Mouse (Mus musculus) liver, postnatal 0 days (tissue): ENCODE measurements around the gene Klhl26. TPM values are rescaled to one million over a fixed set of nuclear protein-coding genes. Genes with fewer than 3 reads are reported as not detected.

ENCODE experiments used
- ATAC-seq: fragments of 200-750 bp; cut with Nextera tagmentation; 2 replicates; pipeline ENCODE4 v1.8.0; 2017; ENCODE audit warnings: mild to moderate bottlenecking, moderate library complexity
- DNase-seq: peaks from one replicate; pipeline ENCODE4 v3.0.0-alpha.2; 2016
- H3K27ac ChIP-seq: fragments of 300-500 bp; sonication (generic); 2 replicates; pipeline ENCODE4 v1.5.1; 2014; ENCODE audit warnings: antibody characterized with exemption, moderate library complexity, mild to moderate bottlenecking, low read depth
- H3K27me3 ChIP-seq: fragments of 300-500 bp; sonication (generic); 2 replicates; pipeline ENCODE4 v1.6.1; 2014; ENCODE audit warnings: low read length, control low read depth, mixed read lengths; ENCODE audit not compliant: insufficient read depth
- H3K36me3 ChIP-seq: fragments of 300-500 bp; sonication (generic); replicated peaks from 2 replicates; pipeline ENCODE4 v1.6.1; 2014; ENCODE audit warnings: mild to moderate bottlenecking, control low read depth, low read length, moderate library complexity, mixed read lengths; ENCODE audit not compliant: insufficient read depth
- H3K4me1 ChIP-seq: fragments of 300-500 bp; sonication (generic); 2 replicates; pipeline ENCODE4 v1.6.1; 2014; ENCODE audit warnings: antibody characterized with exemption, mild to moderate bottlenecking, control low read depth; ENCODE audit not compliant: insufficient read depth
- H3K4me2 ChIP-seq: fragments of 300-500 bp; sonication (generic); 2 replicates; pipeline ENCODE4 v1.6.1; 2014; ENCODE audit warnings: low read depth, mild to moderate bottlenecking, low read length, moderate library complexity, mixed read lengths
- H3K4me3 ChIP-seq: fragments of 300-500 bp; sonication (generic); 2 replicates; pipeline ENCODE4 v1.5.1; 2014; ENCODE audit warnings: low read depth, low read length
- H3K9ac ChIP-seq: fragments of 300-500 bp; sonication (generic); replicated peaks from 2 replicates; pipeline ENCODE4 v1.6.1; 2014; ENCODE audit warnings: mild to moderate bottlenecking, moderate library complexity
- H3K9me3 ChIP-seq: fragments of 300-500 bp; sonication (generic); 2 replicates; pipeline ENCODE4 v1.6.1; 2016; ENCODE audit warnings: mild to moderate bottlenecking, control low read depth, low read length, mixed read lengths
- CTCF ChIP-seq: sonication (generic); IDR thresholded peaks from 2 replicates; pipeline ENCODE4 v1.5.1; 2016; ENCODE audit warnings: antibody characterized with exemption, low read depth
- EP300 ChIP-seq: IDR thresholded peaks from 2 replicates; pipeline ENCODE4 v1.6.1; 2016; ENCODE audit warnings: antibody characterized with exemption, low read depth, mild to moderate bottlenecking
- WGBS: fragments of 180-500 bp; shearing (Covaris S2); extraction: QIAGEN DNeasy Blood & Tissue Kit; methylation state at CpG from one replicate; pipeline ENCODE4 v1.1.7; 2014; ENCODE audit not compliant: insufficient replicate concordance; 5-methylcytosine and 5-hydroxymethylcytosine counted together
- polyA plus RNA-seq: library from polyadenylated mRNA; unstranded; fragments of >200 nt; fragmentation: Nextera tagmentation; extraction: Ambion mirVana; gene quantifications from 2 replicates; pipeline ENCODE4 v1.2.1, GENCODE M21; 2015

The Klhl26 gene
- polyA plus RNA-seq, 1 experiment from 2014 or later: 5.4 TPM

- 62% methylated on average over 3 of the region's 3 CpGs for WGBS
- ATAC-seq: no peak
- H3K9me3 ChIP-seq: no peaks in the 10 kb centered on the region
Measured at GRCm38 (mm10) chr8:70481908-70482307, 5.1 kb upstream of the Klhl26 start.

GRCm38 (mm10) chr8:70477269-70477982, 658 bp upstream of the Klhl26 start:
- Histone ChIP-seq H3K4me1 (peaks cover 18% of the 10 kb centered on the region), H3K4me2 (peak overlapping the region; percentile 94), H3K9me3 (no peaks in the 10 kb centered on the region), H3K27ac (no peak overlapping the region), H3K36me3 (no peaks in the 10 kb centered on the region), H3K27me3 (peaks cover 15% of the 10 kb centered on the region; the same call in 1 of the 2 replicates), H3K4me3 (peak overlapping the region; percentile 76), H3K9ac (no peak overlapping the region)
- peak; percentile 4; the same call in 1 of the 2 replicates for ATAC-seq
- DNase-seq: peak; percentile 69
- 5% methylated on average over 21 of the region's 21 CpGs for WGBS
- no peak for TF ChIP-seq CTCF
- no peak for TF ChIP-seq EP300

More at GRCm38 (mm10) chr8:70481908-70482307, 5.1 kb upstream of the Klhl26 start:
- no peak overlapping the region for H3K9ac ChIP-seq
- no peak overlapping the region for H3K4me3 ChIP-seq
- H3K27ac ChIP-seq: no peak overlapping the region
- no peaks in the 10 kb centered on the region for H3K36me3 ChIP-seq
- no peak for DNase-seq
- TF ChIP-seq EP300: no peak
- no peak for TF ChIP-seq CTCF
- H3K27me3 ChIP-seq: peaks cover 51% of the 10 kb centered on the region
- H3K4me2 ChIP-seq: no peak overlapping the region
- peaks cover 10% of the 10 kb centered on the region for H3K4me1 ChIP-seq

DNA sequence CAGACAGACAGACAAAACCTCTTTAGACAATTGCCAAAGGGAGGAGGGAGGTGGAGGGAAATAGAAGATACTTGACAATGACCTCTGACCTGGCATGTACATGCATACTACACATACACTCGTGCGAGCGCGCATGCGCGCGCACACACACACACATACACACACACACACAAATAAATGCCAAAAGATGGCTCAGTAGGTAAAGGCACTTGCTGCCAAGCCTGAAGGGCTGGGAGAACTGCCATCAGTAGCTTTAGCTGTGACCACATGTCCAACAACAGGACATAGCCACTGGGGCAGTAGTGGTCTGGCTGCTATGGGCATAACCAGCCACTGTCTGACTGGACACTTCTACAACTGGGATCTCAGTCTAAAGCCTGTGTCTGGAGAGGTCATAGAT, 4.9 kb downstream of the Klhl26 start:
- no peak overlapping the region for H3K4me3 ChIP-seq
- DNase-seq (no peak), ATAC-seq (no peak)
- no peak overlapping the region for H3K27ac ChIP-seq
- H3K4me2 ChIP-seq: no peak overlapping the region
- H3K27me3 ChIP-seq: no peaks in the 10 kb centered on the region
- H3K4me1 ChIP-seq: peaks cover 32% of the 10 kb centered on the region
- WGBS: 98% methylated on average over 7 of the region's 7 CpGs
- no peaks in the 10 kb centered on the region for H3K36me3 ChIP-seq
- no peak overlapping the region for H3K9ac ChIP-seq
- no peaks in the 10 kb centered on the region for H3K9me3 ChIP-seq
- TF ChIP-seq EP300: no peak
- no peak for TF ChIP-seq CTCF

DNA sequence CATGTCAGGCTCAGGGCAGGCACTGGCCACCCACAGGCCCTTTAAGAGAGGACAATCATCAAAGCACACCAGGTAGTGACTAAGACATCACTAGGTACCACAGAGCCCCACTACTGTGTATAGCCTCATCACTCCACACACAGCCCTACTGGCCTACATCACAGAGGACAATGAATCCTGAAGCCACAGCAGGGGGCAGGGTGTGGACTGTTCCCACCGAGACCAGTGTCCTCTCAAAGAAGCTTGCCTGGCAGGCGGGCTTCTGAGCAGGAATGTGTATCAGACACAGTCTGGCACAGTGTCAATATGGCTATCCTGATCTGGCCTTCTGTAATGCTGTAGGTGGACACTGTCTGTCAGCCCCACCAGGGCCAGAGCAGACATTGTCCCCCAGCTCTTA, 6.8 kb downstream of the Klhl26 start:
- Histone ChIP-seq H3K27me3 (no peaks in the 10 kb centered on the region), H3K36me3 (no peaks in the 10 kb centered on the region), H3K4me1 (peaks cover 29% of the 10 kb centered on the region), H3K27ac (no peak overlapping the region), H3K9me3 (no peaks in the 10 kb centered on the region), H3K9ac (no peak overlapping the region), H3K4me3 (no peak overlapping the region), H3K4me2 (no peak overlapping the region)
- DNase-seq: no peak
- ATAC-seq: peak; percentile 17
- 49% methylated on average over 2 of the region's 2 CpGs for WGBS
- TF ChIP-seq EP300 (no peak), CTCF (no peak)

- Histone ChIP-seq H3K27ac (peak overlapping the region; percentile 2; the same call in 1 of the 2 replicates), H3K36me3 (no peaks in the 10 kb centered on the region), H3K27me3 (no peaks in the 10 kb centered on the region), H3K9ac (no peak overlapping the region; the same call in 1 of the 2 replicates), H3K9me3 (no peaks in the 10 kb centered on the region), H3K4me2 (no peak overlapping the region), H3K4me3 (no peak overlapping the region), H3K4me1 (peaks cover 29% of the 10 kb centered on the region)
- ATAC-seq: peak; percentile 81
- 24% methylated on average over 10 of the region's 10 CpGs for WGBS
- DNase-seq: no peak
- no peak for TF ChIP-seq CTCF
- no peak for TF ChIP-seq EP300
Measured at GRCm38 (mm10) chr8:70469295-70469916, 7.4 kb downstream of the Klhl26 start.

GRCm38 (mm10) chr8:70468733-70469132, 8.0 kb downstream of the Klhl26 start:
- Histone ChIP-seq H3K36me3 (no peaks in the 10 kb centered on the region), H3K4me1 (peaks cover 29% of the 10 kb centered on the region), H3K27ac (peak overlapping the region; percentile 2; the same call in 1 of the 2 replicates), H3K4me2 (no peak overlapping the region), H3K9me3 (no peaks in the 10 kb centered on the region), H3K4me3 (no peak overlapping the region), H3K9ac (no peak overlapping the region; the same call in 1 of the 2 replicates), H3K27me3 (no peaks in the 10 kb centered on the region)
- TF ChIP-seq CTCF (no peak), EP300 (no peak)
- ATAC-seq (no peak), DNase-seq (no peak)
- 82% methylated on average over 4 of the region's 4 CpGs for WGBS
